ENCODE assay signal across 10 mouse cellular contexts in genomic region chr19:21654788-21655187, GRCm38 (mm10). TPM values are rescaled to one million over a fixed set of nuclear protein-coding genes. Genes with fewer than 3 reads are reported as not detected.
DNase-seq lines count a peak whose midpoint lies in the region; ATAC-seq and TF ChIP-seq lines count a peak whose summit lies in the region.
"Had no signal": no experiment of that assay in that cellular context is flagged by ENCODE, and none has a peak within 500 bp of the region (broad histone marks: within the 10 kb centered on the region; RNA-seq: fewer than 3 reads in every experiment).

No protein-coding gene starts in this region.

- H3K4me1 ChIP-seq in heart, embryonic 14.5 days (ENCODE audit: control insufficient read depth in 2 of 2, insufficient read depth in 2 of 2, low read length in 2 of 2) = peaks cover 2 to 23% of the 10 kb centered on the region in 2 experiments; a peak in 3 of 4 replicates
- peaks cover 9 to 11% of the 10 kb centered on the region in 2 experiments; a peak in 3 of 4 replicates for H3K4me1 ChIP-seq in MEL (ENCODE audit: control insufficient read depth in 1 of 2, insufficient read depth in 2 of 2, low read length in 2 of 2)
- H3K4me1 ChIP-seq in hindbrain, embryonic 10.5 days (replicated peaks) = peaks cover 21% of the 10 kb centered on the region

- no peak for TF ChIP-seq CTCF in MEL (IDR thresholded peaks at IDR 0.05 in 2 of 3, conservative IDR thresholded peaks at IDR 0.05 in 1 of 3; ENCODE audit: control insufficient read depth in 1 of 3, insufficient read depth in 1 of 3, low read depth in 2 of 3, low read length in 3 of 3, poor library complexity in 1 of 3, severe bottlenecking in 1 of 3)

- 63% methylated on average over 7 of the region's 7 CpGs for WGBS in heart, embryonic 14.5 days
- 82% methylated on average over 7 of the region's 7 CpGs for WGBS in hindbrain, embryonic 10.5 days
- WGBS in macrophage (ENCODE audit: missing documents) = 72% methylated on average over 7 of the region's 7 CpGs

- no peaks in the 10 kb centered on the region for H3K9me3 ChIP-seq in heart, embryonic 14.5 days (ENCODE audit: control insufficient read depth, low read length)
- no peaks in the 10 kb centered on the region for H3K9me3 ChIP-seq in MEL (replicated peaks; ENCODE audit: insufficient read depth, low read length)
- H3K9me3 ChIP-seq in hindbrain, embryonic 10.5 days = no peaks in the 10 kb centered on the region
- H3K9me3 ChIP-seq: G1E had no signal

- H3K9ac ChIP-seq in heart, embryonic 14.5 days (ENCODE audit: low read length) = peak overlapping the region; percentile 96
- H3K9ac ChIP-seq in MEL (ENCODE audit: control insufficient read depth, low read depth, low read length, poor library complexity, severe bottlenecking) = peak overlapping the region; percentile 92; the same call in 1 of the 2 replicates

- TF ChIP-seq POLR2A in MEL (IDR thresholded peaks at IDR 0.05; ENCODE audit: control insufficient read depth in 1 of 2, insufficient read depth in 1 of 2, low read depth in 1 of 2, low read length in 2 of 2, poor library complexity in 1 of 2) = no peak

- H3K79me2 ChIP-seq in MEL (ENCODE audit: control insufficient read depth, insufficient read depth, low read length, poor library complexity) (peaks cover 54% of the 10 kb centered on the region), macrophage (ENCODE audit: inconsistent target) (peaks cover 86% of the 10 kb centered on the region)

- no peak for DNase-seq in heart, postnatal 36 days
- peak; percentile 21 for DNase-seq in MEL (ENCODE audit: low read depth, low spot score)
- DNase-seq in hindbrain, embryonic 10.5 days (ENCODE audit: low spot score) = no peak
- DNase-seq in left cerebral cortex, postnatal 10 days (ENCODE audit: extremely low spot score in 1 of 2, low spot score in 2 of 2) = no peak
- DNase-seq in urinary bladder, postnatal 10 days (ENCODE audit: low spot score) = no peak
- DNase-seq: thymus, postnatal 25 days had no signal

- ATAC-seq in heart, embryonic 14.5 days (ENCODE audit: insufficient number of reproducible peaks, insufficient read depth, low FRiP score, low read depth) = no peak
- no peak for ATAC-seq in megakaryocyte progenitor cell, adult 5-6 weeks (replicated peaks; ENCODE audit: poor library complexity)

- no peaks in the 10 kb centered on the region for H3K27me3 ChIP-seq in heart, embryonic 14.5 days (ENCODE audit: control insufficient read depth, insufficient read depth, low read length)
- H3K27me3 ChIP-seq in MEL (ENCODE audit: control insufficient read depth in 1 of 2, insufficient read depth in 2 of 2, low read length in 2 of 2) = no peaks in the 10 kb centered on the region
- H3K27me3 ChIP-seq in hindbrain, embryonic 10.5 days (ENCODE audit: insufficient read depth, poor library complexity, severe bottlenecking) = no peaks in the 10 kb centered on the region

- no peak overlapping the region for H3K27ac ChIP-seq in heart, embryonic 14.5 days (replicated peaks in 1 of 2; ENCODE audit: control insufficient read depth in 1 of 2, insufficient read depth in 1 of 2, low read depth in 2 of 2, low read length in 2 of 2)
- H3K27ac ChIP-seq in MEL (ENCODE audit: control insufficient read depth, low read depth, low read length) = no peak overlapping the region
- no peak overlapping the region for H3K27ac ChIP-seq in hindbrain, embryonic 10.5 days
- no peak overlapping the region for H3K27ac ChIP-seq in macrophage

- TF ChIP-seq RAD21 in MEL (IDR thresholded peaks at IDR 0.05; ENCODE audit: low read depth, low read length) = no peak

- no peaks in the 10 kb centered on the region for H3K36me3 ChIP-seq in heart, embryonic 14.5 days (ENCODE audit: control insufficient read depth, insufficient read depth, low read length)
- H3K36me3 ChIP-seq in MEL (ENCODE audit: control insufficient read depth in 1 of 2, insufficient read depth in 2 of 2, low read length in 2 of 2) (peaks cover 0 to 32% of the 10 kb centered on the region in 2 experiments; a peak in 2 of 4 replicates), macrophage (ENCODE audit: inconsistent target) (no peaks in the 10 kb centered on the region)
- 0 out of 2 replicates have a peak, but pooled peaks cover 6% of the 10 kb centered on the region for H3K36me3 ChIP-seq in hindbrain, embryonic 10.5 days

- no peak for TF ChIP-seq EP300 in MEL (IDR thresholded peaks at IDR 0.05; ENCODE audit: low read depth in 1 of 2, low read length in 2 of 2)

- intact Hi-C loops in heart, postnatal 36 days (cut with DNase I) = loop anchor here (5.0 to 10.0 kb wide), 3 partner anchors 82 to 280 kb away; no protein-coding TSS in a partner anchor
- intact Hi-C loops in left cerebral cortex, postnatal 10 days (cut with DNase I) = loop anchor here (5.0 to 10.0 kb wide), 3 partner anchors 73 to 650 kb away; no protein-coding TSS in a partner anchor

- peak overlapping the region in 1 of 2 experiments; percentile 95; a peak in 2 of 4 replicates for H3K4me3 ChIP-seq in heart, embryonic 14.5 days (ENCODE audit: control insufficient read depth in 1 of 2, insufficient read depth in 1 of 2, low read depth in 1 of 2, low read length in 2 of 2)
- H3K4me3 ChIP-seq in MEL (ENCODE audit: control insufficient read depth in 1 of 2, insufficient read depth in 1 of 2, low read depth in 2 of 2, low read length in 2 of 2) (peak overlapping the region; percentile 16 to 92; a peak in 2 of 4 replicates), macrophage (ENCODE audit: inconsistent target) (peak overlapping the region; percentile 55)
- H3K4me3 ChIP-seq in hindbrain, embryonic 10.5 days = peak overlapping the region; percentile 93

- H3K4me2 ChIP-seq in heart, embryonic 14.5 days (ENCODE audit: low read length) = peak overlapping the region; percentile 87

TF ChIP-seq in MEL, 35 proteins besides CTCF, POLR2A, EP300 and RAD21:
- TF ChIP-seq HCFC1 (IDR thresholded peaks at IDR 0.05; ENCODE audit: low read depth, low read length) (no peak), MAZ (IDR thresholded peaks at IDR 0.05; ENCODE audit: low read depth, low read length) (no peak), SIN3A (IDR thresholded peaks at IDR 0.05; ENCODE audit: low read length) (no peak), CHD1 (IDR thresholded peaks at IDR 0.05; ENCODE audit: low read depth, low read length) (no peak), SMC3 (IDR thresholded peaks at IDR 0.05; ENCODE audit: low read depth, low read length) (no peak), TCF12 (IDR thresholded peaks at IDR 0.05; ENCODE audit: low read depth, low read length) (no peak), NELFE (IDR thresholded peaks at IDR 0.05; ENCODE audit: low read depth, low read length) (no peak), MYC (IDR thresholded peaks at IDR 0.05; ENCODE audit: low read depth, low read length) (no peak), KAT2A (conservative IDR thresholded peaks at IDR 0.05; ENCODE audit: low read depth, low read length) (no peak), ZKSCAN1 (IDR thresholded peaks at IDR 0.05; ENCODE audit: low read depth, low read length) (no peak), MYB (IDR thresholded peaks at IDR 0.05; ENCODE audit: low read depth, low read length) (no peak), POLR2AphosphoS5 (IDR thresholded peaks at IDR 0.05; ENCODE audit: borderline replicate concordance, low read depth, low read length) (no peak), TAL1 (IDR thresholded peaks at IDR 0.05; ENCODE audit: low read length) (no peak), USF2 (IDR thresholded peaks at IDR 0.05; ENCODE audit: borderline replicate concordance in 1 of 2, insufficient read depth in 1 of 2, low read depth in 1 of 2, low read length in 2 of 2) (no peak), TBP (IDR thresholded peaks at IDR 0.05; ENCODE audit: low read depth, low read length) (no peak), NRF1 (IDR thresholded peaks at IDR 0.05; ENCODE audit: insufficient read depth, low read depth, low read length, poor library complexity, severe bottlenecking) (no peak)
TF ChIP-seq in MEL: peak in this region for 0.

RNA-seq across cellular contexts. Expression of gene Abhd17b, which starts 1.8 kb away (rescaled TPM):
- polyA plus RNA-seq in heart, embryonic 14.5 days (2014; fragmentation: Nextera tagmentation; extraction: Ambion mirVana) = 25.9 and 27.0 TPM in 2 replicates
- total RNA-seq in heart, postnatal 36 days (2021) = 10 to 100 TPM; 13.6 to 14.3 TPM
- total RNA-seq in MEL (2012; rRNA removed) = 15.8 and 17.9 TPM in 2 replicates
- 100 to 1,000 TPM in 1 of 2 experiments, 10 to 100 TPM in 1; 16.1 to 173 TPM for polyA plus RNA-seq in MEL (2012; ENCODE audit: insufficient read depth in 1 of 2, insufficient read length in 2 of 2, low read depth in 1 of 2, low replicate concordance in 2 of 2, missing spikeins in 1 of 2)
- polyA plus RNA-seq in hindbrain, embryonic 10.5 days (2016; fragmentation: Nextera tagmentation; extraction: Ambion mirVana) = 33.6 and 34.5 TPM in 2 replicates
- 10 to 100 TPM in 22 of 26 experiments, 1 to 10 TPM in 4; 5.6 to 43.1 (median 18.4) TPM for total RNA-seq in macrophage (2018; cell fraction: chromatin; rRNA removed)
- 10 to 100 TPM; 13.3 to 31.8 (median 19.9) TPM for total RNA-seq in macrophage (2018; cell fraction: cytosol; rRNA removed)
- total RNA-seq in macrophage (2018; cell fraction: nucleus; rRNA removed) = 10 to 100 TPM; 10.2 to 64.6 (median 28.5) TPM
- polyA plus RNA-seq in macrophage (2018) = 12.1 to 20.4 TPM (median 18.1 TPM) in 3 replicates
- 10 to 100 TPM; 54.8 to 62.1 TPM for total RNA-seq in left cerebral cortex, postnatal 10 days (2021)
- total RNA-seq in megakaryocyte progenitor cell, adult 5-6 weeks (2015) = 81.0 and 86.6 TPM in 2 replicates
- total RNA-seq in megakaryocyte progenitor cell, adult 5-6 weeks (2017) = 54.6 and 57.9 TPM in 2 replicates

RNA-seq across cellular contexts. Expression of gene 1110059E24Rik, which starts 2.0 kb away (rescaled TPM):
- polyA plus RNA-seq in heart, embryonic 14.5 days (2014; fragmentation: Nextera tagmentation; extraction: Ambion mirVana) = 38.5 and 45.4 TPM in 2 replicates
- total RNA-seq in heart, postnatal 36 days (2021) = 10 to 100 TPM; 12.0 to 15.7 TPM
- total RNA-seq in MEL (2012; rRNA removed) = 17.2 and 18.6 TPM in 2 replicates
- polyA plus RNA-seq in MEL (2012; ENCODE audit: insufficient read depth in 1 of 2, insufficient read length in 2 of 2, low read depth in 1 of 2, low replicate concordance in 2 of 2, missing spikeins in 1 of 2) (10 to 100 TPM in 1 of 2 experiments, not detected in 1; 20.0 TPM), macrophage (2018) (19.9 to 23.5 TPM (median 22.4 TPM) in 3 replicates)
- 69.3 and 70.2 TPM in 2 replicates for polyA plus RNA-seq in hindbrain, embryonic 10.5 days (2016; fragmentation: Nextera tagmentation; extraction: Ambion mirVana)
- total RNA-seq in macrophage (2018; cell fraction: chromatin; rRNA removed) = 10 to 100 TPM in 21 of 26 experiments, 1 to 10 TPM in 5; 1.5 to 33.9 (median 15.9) TPM
- total RNA-seq in macrophage (2018; cell fraction: cytosol; rRNA removed) = 10 to 100 TPM in 25 of 26 experiments, 1 to 10 TPM in 1; 8.1 to 30.3 (median 21.1) TPM
- 10 to 100 TPM in 20 of 26 experiments, 1 to 10 TPM in 6; 4.0 to 33.5 (median 15.5) TPM for total RNA-seq in macrophage (2018; cell fraction: nucleus; rRNA removed)
- 10 to 100 TPM; 24.6 to 25.0 TPM for total RNA-seq in left cerebral cortex, postnatal 10 days (2021)
- 46.4 and 49.2 TPM in 2 replicates for total RNA-seq in megakaryocyte progenitor cell, adult 5-6 weeks (2015)
- total RNA-seq in megakaryocyte progenitor cell, adult 5-6 weeks (2017) = 68.3 and 82.1 TPM in 2 replicates
